Mouse (Mus musculus) bone marrow, adult 2 months (tissue): ENCODE results near the gene Nmral1. TPM values are rescaled to one million over a fixed set of nuclear protein-coding genes. Genes with fewer than 3 reads are reported as not detected.

ENCODE experiments used
- H3K27ac ChIP-seq: fragments of 200-500 bp; 2 replicates; pipeline ENCODE4 v1.5.1; 2012; ENCODE audit warnings: low read depth, mild to moderate bottlenecking, control low read depth, inconsistent platforms, low read length; ENCODE audit not compliant: control insufficient read depth, poor library complexity, insufficient read depth
- H3K4me1 ChIP-seq: fragments of 200-500 bp; 2 replicates; pipeline ENCODE4 v1.6.1; 2011; ENCODE audit warnings: low read length; ENCODE audit not compliant: control insufficient read depth, insufficient read depth
- H3K4me3 ChIP-seq: fragments of 200-500 bp; replicated peaks from 2 replicates; pipeline ENCODE3; 2011; ENCODE audit warnings: mild to moderate bottlenecking, low read depth, low read length, control low read depth; ENCODE audit not compliant: control insufficient read depth
- CTCF ChIP-seq: fragments of 200-500 bp; IDR thresholded peaks from 2 replicates; pipeline ENCODE4 v1.5.1; 2011; ENCODE audit warnings: low read length, control low read depth; ENCODE audit not compliant: control insufficient read depth, insufficient read depth
- POLR2A ChIP-seq: fragments of 200-500 bp; IDR thresholded peaks from 2 replicates; pipeline ENCODE4 v1.6.1; 2011; ENCODE audit warnings: low read depth, mild to moderate bottlenecking, control low read depth, low read length, borderline replicate concordance; ENCODE audit not compliant: control insufficient read depth
- WGBS: fragments of 180-500 bp; shearing (Covaris S2); methylation state at CpG from one replicate; pipeline ENCODE4 v1.1.7; 2018; 5-methylcytosine and 5-hydroxymethylcytosine counted together
- polyA plus RNA-seq: library from polyadenylated mRNA; stranded (reverse); fragments of >200 nt; gene quantifications from 2 replicates; pipeline ENCODE4 v1.2.4, GENCODE M21; 2011; ENCODE audit warnings: low replicate concordance; ENCODE audit not compliant: missing spikeins, insufficient read depth, insufficient read length

Gene Nmral1
- polyA plus RNA-seq, 1 experiment = 32.5 TPM

GRCm38 (mm10) chr16:4661605-4662004 is 57.6 kb downstream of the Nmral1 start:
- Histone ChIP-seq H3K27ac (no peak overlapping the region), H3K4me3 (no peak overlapping the region), H3K4me1 (no peaks in the 10 kb centered on the region)
- TF ChIP-seq POLR2A = no peak
- no peak for TF ChIP-seq CTCF
- WGBS = 88% methylated on average over 2 of the region's 2 CpGs

Other genes starting within 250 kb of the Nmral1 start
- 1.2 and 3.0 TPM in 2 replicates for gene Srl, start 177.5 kb downstream of the Nmral1 start, polyA plus RNA-seq
- gene Tfap4, start 159.5 kb downstream of the Nmral1 start, polyA plus RNA-seq = 5.5 and 10.2 TPM in 2 replicates
- 1.2 and 4.9 TPM in 2 replicates for gene Glis2, start 124.6 kb downstream of the Nmral1 start, polyA plus RNA-seq
- 19.7 and 52.5 TPM in 2 replicates for gene Pam16, start 94.4 kb downstream of the Nmral1 start, polyA plus RNA-seq
- 0.34 and 1.8 TPM in 2 replicates for gene Vasn, start 79.4 kb downstream of the Nmral1 start, polyA plus RNA-seq
- 10.6 and 11.7 TPM in 2 replicates for gene Dnaja3, start 79.4 kb downstream of the Nmral1 start, polyA plus RNA-seq
- 48.7 and 102 TPM in 2 replicates for gene Coro7, start 39.6 kb downstream of the Nmral1 start, polyA plus RNA-seq
- gene Hmox2, start 7.0 kb upstream of the Nmral1 start, polyA plus RNA-seq = 11.3 and 31.1 TPM in 2 replicates
- 10.6 and 17.2 TPM in 2 replicates for gene Cdip1, start 70.9 kb upstream of the Nmral1 start, polyA plus RNA-seq
- 1.7 TPM in 1 of 2 replicates, not detected in the other for gene 4930562C15Rik, start 116.1 kb upstream of the Nmral1 start, polyA plus RNA-seq
- gene Ubald1, start 161.0 kb upstream of the Nmral1 start, polyA plus RNA-seq = 19.4 and 38.1 TPM in 2 replicates
- 12.9 and 22.1 TPM in 2 replicates for gene Mgrn1, start 166.9 kb upstream of the Nmral1 start, polyA plus RNA-seq
- gene Nudt16l1, start 219.4 kb upstream of the Nmral1 start, polyA plus RNA-seq = 30.5 and 49.4 TPM in 2 replicates
- gene Anks3, start 244.8 kb upstream of the Nmral1 start, polyA plus RNA-seq = 19.9 and 45.4 TPM in 2 replicates